Mouse (Mus musculus): ENCODE measurements around the gene Lhx2. TPM values are rescaled to one million over a fixed set of nuclear protein-coding genes. Genes with fewer than 3 reads are reported as not detected.

The Lhx2 gene
- polyA plus RNA-seq, 1 experiment = 2.5 TPM

DNA sequence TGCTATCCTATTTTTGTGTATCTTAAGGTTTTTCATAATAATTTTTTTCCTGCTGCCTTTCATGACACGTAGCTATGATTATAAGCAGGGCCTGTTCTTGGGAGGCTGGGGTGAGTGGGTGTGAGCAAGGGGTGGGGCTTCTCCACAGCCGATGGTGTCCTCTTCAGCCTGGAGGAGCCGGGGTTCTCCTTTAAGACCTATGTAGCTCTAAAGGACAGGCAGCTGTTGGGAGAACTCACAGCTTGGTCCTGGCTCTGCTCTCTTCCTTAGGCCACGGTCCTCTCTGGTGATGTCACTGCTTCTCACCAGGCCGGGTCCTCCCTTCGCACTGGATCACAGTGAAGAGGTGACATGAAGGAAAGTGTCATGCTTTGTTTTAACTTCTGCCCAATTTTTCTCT, 58.8 kb downstream of the Lhx2 start:
- Histone ChIP-seq H3K4me3 (ENCODE audit: control insufficient read depth, insufficient read depth, low read length) (no peak overlapping the region), H3K27me3 (ENCODE audit: control insufficient read depth, insufficient read depth, low read length) (no peaks in the 10 kb centered on the region), H3K4me1 (replicated peaks; ENCODE audit: control insufficient read depth, insufficient read depth, low read length) (no peaks in the 10 kb centered on the region), H3K36me3 (ENCODE audit: control insufficient read depth, insufficient read depth, low read length) (no peaks in the 10 kb centered on the region), H3K27ac (ENCODE audit: control insufficient read depth, insufficient read depth, low read length) (no peak overlapping the region)
- 70% methylated on average over 6 of the region's 6 CpGs for WGBS
- DNase-seq = no peak
- TF ChIP-seq CTCF (IDR thresholded peaks at IDR 0.05; ENCODE audit: borderline replicate concordance, control insufficient read depth, extremely low read depth, insufficient read depth, low read length, poor library complexity) (no peak), POLR2A (IDR thresholded peaks at IDR 0.05; ENCODE audit: control insufficient read depth, extremely low read depth, insufficient read depth, low read length, poor library complexity) (no peak)

GRCm38 (mm10) chr2:38402611-38403010, 63.5 kb downstream of the Lhx2 start:
- Histone ChIP-seq H3K4me1 (replicated peaks; ENCODE audit: control insufficient read depth, insufficient read depth, low read length) (no peaks in the 10 kb centered on the region), H3K27me3 (ENCODE audit: control insufficient read depth, insufficient read depth, low read length) (no peaks in the 10 kb centered on the region), H3K4me3 (ENCODE audit: control insufficient read depth, insufficient read depth, low read length) (no peak overlapping the region), H3K36me3 (ENCODE audit: control insufficient read depth, insufficient read depth, low read length) (no peaks in the 10 kb centered on the region), H3K27ac (ENCODE audit: control insufficient read depth, insufficient read depth, low read length) (no peak overlapping the region)
- WGBS = 94% methylated on average over 1 of the region's 1 CpGs
- TF ChIP-seq POLR2A (IDR thresholded peaks at IDR 0.05; ENCODE audit: control insufficient read depth, extremely low read depth, insufficient read depth, low read length, poor library complexity) (no peak), CTCF (IDR thresholded peaks at IDR 0.05; ENCODE audit: borderline replicate concordance, control insufficient read depth, extremely low read depth, insufficient read depth, low read length, poor library complexity) (no peak)
- no peak for DNase-seq

DNA sequence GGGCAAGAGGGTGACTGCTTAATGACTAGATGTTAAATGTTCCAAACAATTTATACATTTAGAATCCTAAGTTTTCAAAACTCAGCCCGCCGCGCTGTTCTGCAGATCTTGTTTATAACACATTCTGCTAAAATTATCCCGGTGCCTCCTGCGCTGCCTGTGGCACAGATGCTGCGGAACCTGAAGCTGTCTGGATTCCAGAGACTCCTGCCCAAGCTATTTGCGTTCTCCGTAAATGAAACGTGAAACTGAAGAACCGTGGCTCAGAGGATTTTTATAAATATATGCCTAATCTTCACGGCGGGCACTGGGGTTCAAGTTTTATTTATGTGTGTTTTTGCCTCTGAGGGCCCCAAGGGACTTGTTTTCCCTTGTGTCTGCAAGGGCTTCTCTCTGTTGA, 64.2 kb downstream of the Lhx2 start:
- no peak for DNase-seq
- H3K4me1 ChIP-seq (replicated peaks; ENCODE audit: control insufficient read depth, insufficient read depth, low read length) = no peaks in the 10 kb centered on the region
- H3K27ac ChIP-seq (ENCODE audit: control insufficient read depth, insufficient read depth, low read length) = no peak overlapping the region
- 81% methylated on average over 12 of the region's 12 CpGs for WGBS
- H3K27me3 ChIP-seq (ENCODE audit: control insufficient read depth, insufficient read depth, low read length) = no peaks in the 10 kb centered on the region
- no peaks in the 10 kb centered on the region for H3K36me3 ChIP-seq (ENCODE audit: control insufficient read depth, insufficient read depth, low read length)
- H3K4me3 ChIP-seq (ENCODE audit: control insufficient read depth, insufficient read depth, low read length) = no peak overlapping the region
- TF ChIP-seq CTCF (IDR thresholded peaks at IDR 0.05; ENCODE audit: borderline replicate concordance, control insufficient read depth, extremely low read depth, insufficient read depth, low read length, poor library complexity) (no peak), POLR2A (IDR thresholded peaks at IDR 0.05; ENCODE audit: control insufficient read depth, extremely low read depth, insufficient read depth, low read length, poor library complexity) (no peak)

GRCm38 (mm10) chr2:38404007-38404596, 65.0 kb downstream of the Lhx2 start:
- no peaks in the 10 kb centered on the region for H3K36me3 ChIP-seq (ENCODE audit: control insufficient read depth, insufficient read depth, low read length)
- no peak overlapping the region for H3K4me3 ChIP-seq (ENCODE audit: control insufficient read depth, insufficient read depth, low read length)
- WGBS = 85% methylated on average over 10 of the region's 10 CpGs
- no peak for DNase-seq
- no peak for TF ChIP-seq POLR2A (IDR thresholded peaks at IDR 0.05; ENCODE audit: control insufficient read depth, extremely low read depth, insufficient read depth, low read length, poor library complexity)
- no peak for TF ChIP-seq CTCF (IDR thresholded peaks at IDR 0.05; ENCODE audit: borderline replicate concordance, control insufficient read depth, extremely low read depth, insufficient read depth, low read length, poor library complexity)
- no peaks in the 10 kb centered on the region for H3K27me3 ChIP-seq (ENCODE audit: control insufficient read depth, insufficient read depth, low read length)
- H3K27ac ChIP-seq (ENCODE audit: control insufficient read depth, insufficient read depth, low read length) = no peak overlapping the region
- H3K4me1 ChIP-seq (replicated peaks; ENCODE audit: control insufficient read depth, insufficient read depth, low read length) = no peaks in the 10 kb centered on the region

- H3K4me3 ChIP-seq (ENCODE audit: control insufficient read depth, insufficient read depth, low read length) = no peak overlapping the region
- H3K27me3 ChIP-seq (ENCODE audit: control insufficient read depth, insufficient read depth, low read length) = no peaks in the 10 kb centered on the region
- no peak for DNase-seq
- H3K27ac ChIP-seq (ENCODE audit: control insufficient read depth, insufficient read depth, low read length) = no peak overlapping the region
- no peaks in the 10 kb centered on the region for H3K36me3 ChIP-seq (ENCODE audit: control insufficient read depth, insufficient read depth, low read length)
- H3K4me1 ChIP-seq (replicated peaks; ENCODE audit: control insufficient read depth, insufficient read depth, low read length) = no peaks in the 10 kb centered on the region; the same call in 1 of the 2 replicates
- TF ChIP-seq POLR2A (IDR thresholded peaks at IDR 0.05; ENCODE audit: control insufficient read depth, extremely low read depth, insufficient read depth, low read length, poor library complexity) = no peak
- TF ChIP-seq CTCF (IDR thresholded peaks at IDR 0.05; ENCODE audit: borderline replicate concordance, control insufficient read depth, extremely low read depth, insufficient read depth, low read length, poor library complexity) = no peak
- 76% methylated on average over 4 of the region's 4 CpGs for WGBS
Observed at GRCm38 (mm10) chr2:38405356-38405755, 66.3 kb downstream of the Lhx2 start.

GRCm38 (mm10) chr2:38409309-38409708, 70.2 kb downstream of the Lhx2 start:
- no peak overlapping the region for H3K4me3 ChIP-seq (ENCODE audit: control insufficient read depth, insufficient read depth, low read length)
- H3K36me3 ChIP-seq (ENCODE audit: control insufficient read depth, insufficient read depth, low read length) = no peaks in the 10 kb centered on the region
- H3K27ac ChIP-seq (ENCODE audit: control insufficient read depth, insufficient read depth, low read length) = no peak overlapping the region
- no peak for DNase-seq
- H3K4me1 ChIP-seq (replicated peaks; ENCODE audit: control insufficient read depth, insufficient read depth, low read length) = no peaks in the 10 kb centered on the region; the same call in 1 of the 2 replicates
- 90% methylated on average over 3 of the region's 3 CpGs for WGBS
- no peaks in the 10 kb centered on the region for H3K27me3 ChIP-seq (ENCODE audit: control insufficient read depth, insufficient read depth, low read length)
- TF ChIP-seq POLR2A (IDR thresholded peaks at IDR 0.05; ENCODE audit: control insufficient read depth, extremely low read depth, insufficient read depth, low read length, poor library complexity) (no peak), CTCF (IDR thresholded peaks at IDR 0.05; ENCODE audit: borderline replicate concordance, control insufficient read depth, extremely low read depth, insufficient read depth, low read length, poor library complexity) (no peak)

DNA sequence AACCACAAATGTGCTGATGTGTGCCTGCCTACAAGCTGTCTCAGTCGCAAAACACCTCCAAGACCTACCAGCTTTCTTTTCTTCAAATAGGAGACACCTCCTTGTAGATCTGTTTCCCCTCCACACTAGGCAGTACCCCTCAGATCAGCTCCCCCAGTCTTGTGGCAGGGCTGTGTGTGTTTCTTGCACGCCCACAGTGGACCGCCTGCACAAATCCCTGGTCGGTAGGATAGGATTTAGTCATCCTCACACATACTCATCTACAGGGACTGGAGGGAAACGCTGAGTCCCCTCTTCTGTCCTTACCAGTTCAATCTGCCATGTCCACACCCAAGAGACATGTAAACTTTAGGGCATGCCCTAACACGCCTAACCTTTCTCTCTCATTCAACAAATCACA, 71.1 kb downstream of the Lhx2 start:
- no peaks in the 10 kb centered on the region for H3K27me3 ChIP-seq (ENCODE audit: control insufficient read depth, insufficient read depth, low read length)
- no peak for DNase-seq
- 76% methylated on average over 6 of the region's 6 CpGs for WGBS
- no peak for TF ChIP-seq CTCF (IDR thresholded peaks at IDR 0.05; ENCODE audit: borderline replicate concordance, control insufficient read depth, extremely low read depth, insufficient read depth, low read length, poor library complexity)
- no peak for TF ChIP-seq POLR2A (IDR thresholded peaks at IDR 0.05; ENCODE audit: control insufficient read depth, extremely low read depth, insufficient read depth, low read length, poor library complexity)
- no peak overlapping the region for H3K4me3 ChIP-seq (ENCODE audit: control insufficient read depth, insufficient read depth, low read length)
- no peaks in the 10 kb centered on the region for H3K36me3 ChIP-seq (ENCODE audit: control insufficient read depth, insufficient read depth, low read length)
- no peak overlapping the region for H3K27ac ChIP-seq (ENCODE audit: control insufficient read depth, insufficient read depth, low read length)
- no peaks in the 10 kb centered on the region; the same call in 1 of the 2 replicates for H3K4me1 ChIP-seq (replicated peaks; ENCODE audit: control insufficient read depth, insufficient read depth, low read length)
